Mouse (Mus musculus) erythroblast, embryonic 14.5 days (primary cell): Measurements from ENCODE around the gene Cryab.

Experiments used
- GATA1 ChIP-seq: IDR thresholded peaks from 2 replicates; pipeline ENCODE4 v1.6.1; 2012; ENCODE audit warnings: low read length, inconsistent platforms, mixed read lengths
- TAL1 ChIP-seq: IDR thresholded peaks from 3 replicates; pipeline ENCODE4 v1.6.1; 2012; ENCODE audit warnings: low read length, inconsistent platforms, mixed read lengths

- no peak for TF ChIP-seq GATA1
- TF ChIP-seq TAL1 = no peak
Observed at GRCm38 (mm10) chr9:50770011-50770410, 18.9 kb downstream of the Cryab start.
